Mouse (Mus musculus) heart, embryonic 15.5 days (tissue): Measurements from ENCODE around the gene Bsn. TPM values are rescaled to one million over a fixed set of nuclear protein-coding genes. Genes with fewer than 3 reads are reported as not detected.
A peak's percentile ranks its signal among the peaks of the same experiment; 100 is the strongest.

Experiments
- ATAC-seq: fragments of 200-750 bp; cut with Nextera tagmentation; replicated peaks from 2 replicates; pipeline ENCODE4 v1.8.0; 2017; ENCODE audit warnings: low read depth, moderate TSS enrichment; ENCODE audit not compliant: insufficient number of reproducible peaks, insufficient read depth, low FRiP score
- H3K27ac ChIP-seq: fragments of 300-500 bp; sonication (generic); 2 replicates; pipeline ENCODE4 v1.5.1; 2015; ENCODE audit warnings: mild to moderate bottlenecking, inconsistent platforms
- H3K27me3 ChIP-seq: fragments of 300-500 bp; sonication (generic); 2 replicates; pipeline ENCODE4 v1.6.1; 2015; ENCODE audit warnings: inconsistent platforms
- H3K36me3 ChIP-seq: fragments of 300-500 bp; sonication (generic); 2 replicates; pipeline ENCODE4 v1.6.1; 2015; ENCODE audit warnings: mild to moderate bottlenecking, inconsistent platforms
- H3K4me1 ChIP-seq: fragments of 300-500 bp; sonication (generic); replicated peaks from 2 replicates; pipeline ENCODE4 v1.6.1; 2015; ENCODE audit warnings: inconsistent platforms
- H3K4me2 ChIP-seq: fragments of 300-500 bp; sonication (generic); 2 replicates; pipeline ENCODE4 v1.6.1; 2015; ENCODE audit warnings: inconsistent platforms, mild to moderate bottlenecking, moderate library complexity
- H3K4me3 ChIP-seq: fragments of 300-500 bp; sonication (generic); 2 replicates; pipeline ENCODE4 v1.5.1; 2015; ENCODE audit warnings: mild to moderate bottlenecking, inconsistent platforms
- H3K9ac ChIP-seq: fragments of 300-500 bp; sonication (generic); 2 replicates; pipeline ENCODE4 v1.6.1; 2015; ENCODE audit warnings: mild to moderate bottlenecking, inconsistent platforms
- H3K9me3 ChIP-seq: fragments of 300-500 bp; sonication (generic); replicated peaks from 2 replicates; pipeline ENCODE4 v1.6.1; 2016; ENCODE audit warnings: inconsistent platforms
- WGBS: fragments of 180-500 bp; shearing (Covaris S2); methylation state at CpG from one replicate; pipeline ENCODE4 v1.1.7; 2015; ENCODE audit warnings: mixed read lengths; 5-methylcytosine and 5-hydroxymethylcytosine counted together
- polyA plus RNA-seq: library from polyadenylated mRNA; unstranded; fragments of >200 nt; fragmentation: Nextera tagmentation; extraction: Ambion mirVana; gene quantifications from 2 replicates; pipeline ENCODE4 v1.2.1, GENCODE M21; 2015

Bsn gene
- polyA plus RNA-seq, 1 experiment from 2014 or later: 0.13 TPM

- no peak for ATAC-seq
- Histone ChIP-seq H3K9me3 (no peaks in the 10 kb centered on the region; the same call in 1 of the 2 replicates), H3K9ac (no peak overlapping the region), H3K27ac (no peak overlapping the region), H3K4me3 (no peak overlapping the region), H3K4me2 (no peak overlapping the region), H3K36me3 (no peaks in the 10 kb centered on the region), H3K4me1 (no peaks in the 10 kb centered on the region), H3K27me3 (no peaks in the 10 kb centered on the region)
- 76% methylated on average over 5 of the region's 5 CpGs for WGBS
These were observed 42.6 kb downstream of the Bsn start for GRCm38 (mm10) chr9:108147606-108148005.

GRCm38 (mm10) chr9:108146451-108146850, 43.7 kb downstream of the Bsn start:
- no peak overlapping the region for H3K4me3 ChIP-seq
- no peak overlapping the region for H3K27ac ChIP-seq
- ATAC-seq: no peak
- H3K36me3 ChIP-seq: no peaks in the 10 kb centered on the region
- H3K4me1 ChIP-seq: no peaks in the 10 kb centered on the region
- H3K9ac ChIP-seq: no peak overlapping the region
- no peak overlapping the region for H3K4me2 ChIP-seq
- no peaks in the 10 kb centered on the region for H3K27me3 ChIP-seq
- no peaks in the 10 kb centered on the region; the same call in 1 of the 2 replicates for H3K9me3 ChIP-seq
- WGBS: 56% methylated on average over 4 of the region's 4 CpGs

GRCm38 (mm10) chr9:108145740-108146139, 44.4 kb downstream of the Bsn start:
- Histone ChIP-seq H3K36me3 (no peaks in the 10 kb centered on the region), H3K9me3 (no peaks in the 10 kb centered on the region), H3K4me1 (no peaks in the 10 kb centered on the region), H3K4me2 (no peak overlapping the region), H3K9ac (no peak overlapping the region), H3K27me3 (no peaks in the 10 kb centered on the region), H3K27ac (no peak overlapping the region), H3K4me3 (no peak overlapping the region)
- WGBS: 67% methylated on average over 6 of the region's 6 CpGs
- no peak for ATAC-seq

- Histone ChIP-seq H3K4me1 (no peaks in the 10 kb centered on the region; the same call in 1 of the 2 replicates), H3K27me3 (no peaks in the 10 kb centered on the region), H3K27ac (no peak overlapping the region), H3K9me3 (no peaks in the 10 kb centered on the region), H3K9ac (no peak overlapping the region), H3K36me3 (no peaks in the 10 kb centered on the region), H3K4me3 (no peak overlapping the region), H3K4me2 (no peak overlapping the region)
- WGBS: 67% methylated on average over 17 of the region's 17 CpGs
- no peak for ATAC-seq
These were observed 45.6 kb downstream of the Bsn start for GRCm38 (mm10) chr9:108144371-108145270.

- H3K4me3 ChIP-seq: no peak overlapping the region
- H3K36me3 ChIP-seq: no peaks in the 10 kb centered on the region
- no peaks in the 10 kb centered on the region; the same call in 1 of the 2 replicates for H3K4me1 ChIP-seq
- no peaks in the 10 kb centered on the region for H3K27me3 ChIP-seq
- H3K9me3 ChIP-seq: no peaks in the 10 kb centered on the region
- WGBS: 94% methylated on average over 2 of the region's 2 CpGs
- no peak overlapping the region for H3K27ac ChIP-seq
- H3K4me2 ChIP-seq: no peak overlapping the region
- ATAC-seq: no peak
- no peak overlapping the region for H3K9ac ChIP-seq
These were observed 46.7 kb downstream of the Bsn start for GRCm38 (mm10) chr9:108143470-108143869.

- H3K9ac ChIP-seq: no peak overlapping the region
- H3K27me3 ChIP-seq: no peaks in the 10 kb centered on the region
- H3K36me3 ChIP-seq: no peaks in the 10 kb centered on the region
- no peak overlapping the region for H3K4me3 ChIP-seq
- H3K27ac ChIP-seq: no peak overlapping the region
- no peaks in the 10 kb centered on the region for H3K9me3 ChIP-seq
- peaks cover 16% of the 10 kb centered on the region for H3K4me1 ChIP-seq
- 82% methylated on average over 10 of the region's 10 CpGs for WGBS
- no peak overlapping the region for H3K4me2 ChIP-seq
- no peak for ATAC-seq
These were observed 48.8 kb downstream of the Bsn start for GRCm38 (mm10) chr9:108141387-108141786.

- no peaks in the 10 kb centered on the region for H3K9me3 ChIP-seq
- no peaks in the 10 kb centered on the region for H3K36me3 ChIP-seq
- WGBS: 82% methylated on average over 7 of the region's 7 CpGs
- H3K4me2 ChIP-seq: no peak overlapping the region
- H3K27me3 ChIP-seq: no peaks in the 10 kb centered on the region
- H3K4me3 ChIP-seq: no peak overlapping the region
- no peak overlapping the region for H3K9ac ChIP-seq
- no peak overlapping the region for H3K27ac ChIP-seq
- peaks cover 16% of the 10 kb centered on the region for H3K4me1 ChIP-seq
- no peak for ATAC-seq
These were observed 50.1 kb downstream of the Bsn start for GRCm38 (mm10) chr9:108139963-108140695.

- Histone ChIP-seq H3K27me3 (no peaks in the 10 kb centered on the region), H3K27ac (no peak overlapping the region), H3K36me3 (no peaks in the 10 kb centered on the region), H3K4me3 (no peak overlapping the region), H3K9me3 (no peaks in the 10 kb centered on the region), H3K4me1 (peaks cover 16% of the 10 kb centered on the region), H3K9ac (no peak overlapping the region), H3K4me2 (no peak overlapping the region)
- ATAC-seq: no peak
- WGBS: 78% methylated on average over 17 of the region's 17 CpGs
These were observed 50.8 kb downstream of the Bsn start for GRCm38 (mm10) chr9:108139169-108139962.

GRCm38 (mm10) chr9:108138118-108138517, 52.1 kb downstream of the Bsn start:
- Histone ChIP-seq H3K4me2 (no peak overlapping the region), H3K27me3 (0 out of 2 replicates have a peak, but pooled peaks cover 2% of the 10 kb centered on the region), H3K4me1 (peaks cover 16% of the 10 kb centered on the region), H3K27ac (no peak overlapping the region), H3K36me3 (no peaks in the 10 kb centered on the region), H3K4me3 (no peak overlapping the region), H3K9me3 (no peaks in the 10 kb centered on the region), H3K9ac (no peak overlapping the region)
- no peak for ATAC-seq
- WGBS: 75% methylated on average over 6 of the region's 6 CpGs

GRCm38 (mm10) chr9:108137523-108137922, 52.7 kb downstream of the Bsn start:
- H3K4me2 ChIP-seq: peak overlapping the region; percentile 36
- no peaks in the 10 kb centered on the region for H3K9me3 ChIP-seq
- 0 out of 2 replicates have a peak, but pooled peaks cover 2% of the 10 kb centered on the region for H3K27me3 ChIP-seq
- no peak overlapping the region for H3K9ac ChIP-seq
- peaks cover 16% of the 10 kb centered on the region for H3K4me1 ChIP-seq
- H3K36me3 ChIP-seq: no peaks in the 10 kb centered on the region
- peak overlapping the region; percentile 43 for H3K27ac ChIP-seq
- 0 out of 2 replicates have a peak overlapping the region, but pooled peaks have one; percentile 2 for H3K4me3 ChIP-seq
- 9% methylated on average over 17 of the region's 17 CpGs for WGBS
- peak; percentile 79 for ATAC-seq
